Mouse (Mus musculus) layer of hippocampus, adult 11-12 months (tissue): ENCODE measurements around the gene Olfr1457.

Experiments
- DNase-seq: peaks from one replicate; pipeline ENCODE4 v3.0.0; 2022; ENCODE audit warnings: low spot score

The Olfr1457 gene

GRCm38 (mm10) chr19:13097791-13098190 lies at the start of gene Olfr1457:
Gene Olfr1457 (minus strand): TSS chr19:13097891.
- DNase-seq: no peak

GRCm38 (mm10) chr19:13106675-13107074 lies 9.0 kb upstream of the Olfr1457 start, which contains the start of gene Olfr1458:
Gene Olfr1458 (minus strand): TSS chr19:13106775.
- DNase-seq: no peak

GRCm38 (mm10) chr19:13093908-13094307 lies 3.8 kb downstream of the Olfr1457 start:
- no peak for DNase-seq

GRCm38 (mm10) chr19:13060310-13060709 lies 37.4 kb downstream of the Olfr1457 start, which contains the start of gene Olfr1454:
Gene Olfr1454 (plus strand): TSS chr19:13060610.
- no peak for DNase-seq
